Mouse (Mus musculus) retina, adult 2 months (tissue): ENCODE results near the gene Foxc2.

Source experiments
- DNase-seq: peaks from one replicate; pipeline ENCODE4 v3.0.0-alpha.2; 2012; ENCODE audit warnings: low read depth, low spot score

Gene Foxc2

DNA sequence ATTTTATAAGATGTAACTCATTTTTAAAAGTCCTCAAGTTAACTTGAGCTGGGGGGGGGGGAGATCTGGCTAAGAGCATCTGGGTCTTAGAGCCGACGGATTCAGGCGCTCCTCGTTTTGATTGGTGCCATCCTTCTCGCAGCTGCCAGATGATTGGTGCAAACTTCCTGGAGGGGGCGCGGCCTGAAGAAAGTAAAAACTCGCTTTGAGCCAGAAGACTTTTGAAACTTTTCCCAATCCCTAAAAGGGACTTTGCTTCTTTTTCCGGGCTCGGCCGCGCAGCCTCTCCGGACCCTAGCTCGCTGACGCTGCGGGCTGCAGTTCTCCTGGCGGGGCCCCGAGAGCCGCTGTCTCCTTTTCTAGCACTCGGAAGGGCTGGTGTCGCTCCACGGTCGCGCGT is at the start of gene Foxc2:
Gene Foxc2 (plus strand): TSS at position 224 of the 400 bp plus-strand sequence.
- DNase-seq, result no peak

DNA sequence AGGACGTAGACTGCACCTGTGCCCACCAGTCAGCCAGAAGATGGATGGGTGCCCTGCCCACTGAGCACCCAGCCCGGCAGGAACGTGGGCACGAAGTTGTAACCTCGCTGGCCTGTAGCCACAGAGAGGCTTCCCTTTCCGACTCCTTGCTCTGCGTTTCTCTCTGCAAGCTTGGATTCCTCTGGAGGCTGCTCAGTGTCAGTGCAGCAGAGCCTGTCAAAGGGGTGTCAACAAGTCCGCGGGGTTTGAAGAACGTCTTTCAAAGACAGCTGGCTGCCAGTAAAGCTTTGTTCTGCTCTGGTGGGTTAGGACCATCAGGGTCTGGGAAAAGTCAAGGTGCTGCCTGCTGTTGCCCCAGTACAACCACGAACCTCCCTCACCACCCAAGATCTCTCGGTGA is 44.5 kb upstream of the Foxc2 start:
- DNase-seq, result no peak

GRCm38 (mm10) chr8:121072406-121073130 is 43.4 kb upstream of the Foxc2 start:
- DNase-seq, result no peak

DNA sequence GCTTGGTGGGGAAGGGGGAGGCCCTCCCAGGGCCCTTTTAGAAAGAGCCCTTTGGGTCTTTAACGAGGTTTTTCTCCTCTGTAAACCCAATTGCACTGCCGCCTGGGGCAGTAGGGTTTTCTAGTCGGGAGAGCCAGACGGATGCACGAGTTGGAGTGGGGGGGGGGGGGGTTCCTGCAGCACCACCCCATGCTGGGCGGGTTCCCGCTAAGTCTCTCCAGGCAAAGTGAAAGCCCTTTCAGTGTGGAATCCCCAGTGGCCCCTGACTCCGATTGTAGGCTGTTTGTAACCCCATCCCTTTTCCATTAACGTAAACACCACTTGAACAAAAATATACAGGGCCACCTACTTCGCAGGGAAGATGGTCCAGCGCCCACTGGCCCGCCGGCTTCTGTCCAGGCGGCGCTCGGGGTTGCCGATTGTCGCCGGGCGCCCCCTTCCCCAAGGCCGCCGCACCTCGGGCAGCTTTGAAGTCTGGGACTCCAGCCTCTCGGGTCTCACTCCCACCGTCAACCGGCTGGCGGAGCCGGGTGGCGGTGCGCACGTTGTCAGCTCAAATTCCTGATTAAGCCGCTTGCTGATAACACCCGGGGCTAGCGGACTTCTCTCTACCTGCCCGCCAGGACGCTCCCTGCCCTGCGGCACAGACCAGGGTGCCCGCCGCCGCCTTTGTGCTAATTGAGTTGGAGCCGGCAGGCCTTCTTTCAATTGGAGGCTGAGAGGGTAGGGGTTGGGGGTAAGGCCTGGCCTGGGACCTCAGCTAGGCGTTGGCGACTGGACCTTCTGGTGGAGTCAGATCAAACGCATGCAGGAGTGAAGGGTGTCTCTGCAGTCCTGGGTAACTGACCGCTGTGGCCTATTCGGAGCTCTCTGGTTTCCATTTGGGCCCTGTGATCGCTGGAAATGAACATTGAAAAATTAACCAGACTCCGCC is 42.5 kb upstream of the Foxc2 start:
- DNase-seq, result no peak

DNA sequence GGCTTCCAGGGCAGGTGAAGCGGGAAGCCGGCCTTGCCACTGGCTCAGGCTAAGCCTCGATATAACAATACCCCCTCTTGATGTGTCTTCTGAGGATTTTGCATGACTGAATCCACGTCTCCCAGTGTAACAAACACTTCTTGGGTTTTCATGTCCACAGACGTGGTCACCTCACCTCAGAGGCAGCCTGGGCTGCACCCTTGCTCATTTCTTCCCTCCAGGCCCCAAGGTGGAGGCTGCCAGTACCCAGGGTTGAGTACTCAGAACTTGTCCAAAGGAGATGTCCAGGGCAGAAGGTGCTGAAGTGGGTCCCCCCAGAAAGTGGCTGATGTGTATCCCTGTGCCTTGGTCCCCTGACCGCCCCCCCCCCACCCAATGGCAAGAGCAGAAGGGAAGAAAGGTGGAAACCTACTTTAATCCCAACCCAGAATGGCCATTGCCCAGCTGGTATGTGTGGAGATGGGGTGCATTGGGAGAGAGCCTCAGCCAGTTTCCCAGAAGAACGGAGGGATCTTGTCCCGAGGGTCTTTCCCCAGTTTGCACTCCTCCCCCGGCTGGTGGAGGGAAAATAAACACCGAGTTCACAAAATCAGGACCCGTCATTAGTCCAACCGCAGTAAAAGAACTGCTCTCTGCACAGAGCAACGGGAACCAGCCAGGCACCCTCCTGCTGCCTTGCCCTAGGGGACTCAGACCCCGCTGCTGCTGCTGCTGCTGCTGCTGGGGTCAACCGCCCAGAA is 41.7 kb upstream of the Foxc2 start:
- no peak for DNase-seq

DNA sequence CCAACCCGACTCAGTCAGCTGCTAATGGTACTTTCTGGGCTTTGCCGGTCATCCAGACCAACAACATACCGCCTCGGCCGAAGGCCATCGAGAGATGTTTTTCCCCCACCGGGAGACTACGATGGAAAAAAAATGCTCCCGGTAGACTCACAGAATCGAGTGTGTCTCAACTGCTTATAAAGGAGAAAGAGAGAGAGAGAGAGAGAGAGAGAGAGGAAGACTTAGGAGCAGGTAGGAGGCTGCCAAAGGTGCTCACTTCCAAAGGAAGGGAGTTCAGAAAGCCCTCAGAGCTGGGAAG is 41.2 kb upstream of the Foxc2 start:
- DNase-seq, result no peak

GRCm38 (mm10) chr8:121075936-121076335 is 40.0 kb upstream of the Foxc2 start:
- DNase-seq, result no peak

DNA sequence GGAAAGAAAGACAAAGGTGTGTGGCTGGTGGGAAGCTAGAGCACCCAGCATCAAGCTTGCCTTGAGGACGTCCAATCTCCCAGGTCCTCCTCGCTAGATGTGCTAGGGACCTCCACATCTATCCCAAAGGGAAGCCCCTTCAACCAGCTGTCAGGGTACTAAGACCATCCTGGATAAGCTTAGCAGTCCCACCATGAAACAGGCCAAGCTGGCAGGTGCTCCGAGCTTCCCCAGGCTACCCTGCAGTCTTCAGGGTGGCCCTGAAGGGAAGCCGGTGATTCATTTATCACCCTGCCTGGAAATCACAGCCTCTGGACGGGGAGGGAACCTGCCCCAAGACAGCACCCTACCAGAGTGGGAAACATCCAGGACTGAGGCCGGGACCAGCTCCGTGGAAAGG is 39.4 kb upstream of the Foxc2 start:
- no peak for DNase-seq

GRCm38 (mm10) chr8:121078721-121079120 is 37.2 kb upstream of the Foxc2 start:
- DNase-seq, result no peak

DNA sequence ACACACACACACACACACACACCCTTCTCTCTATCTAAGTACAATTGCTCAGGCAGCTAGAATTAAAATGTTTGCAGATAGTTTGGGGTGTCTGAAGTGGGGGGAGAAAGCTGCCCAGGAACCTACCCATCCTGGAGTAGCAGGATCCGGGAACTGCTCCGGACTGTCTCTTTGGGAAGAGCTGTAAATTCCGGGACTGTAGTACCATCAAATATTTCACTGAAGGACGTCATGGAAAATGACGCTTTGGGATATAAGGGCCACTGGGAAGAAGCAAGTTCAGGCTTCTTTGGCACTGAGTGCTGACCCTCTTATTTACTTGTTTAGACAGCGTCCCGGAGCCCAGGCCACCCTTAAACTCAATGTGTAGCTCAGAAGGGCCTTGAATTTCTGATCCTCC is 36.8 kb upstream of the Foxc2 start:
- DNase-seq, result no peak

DNA sequence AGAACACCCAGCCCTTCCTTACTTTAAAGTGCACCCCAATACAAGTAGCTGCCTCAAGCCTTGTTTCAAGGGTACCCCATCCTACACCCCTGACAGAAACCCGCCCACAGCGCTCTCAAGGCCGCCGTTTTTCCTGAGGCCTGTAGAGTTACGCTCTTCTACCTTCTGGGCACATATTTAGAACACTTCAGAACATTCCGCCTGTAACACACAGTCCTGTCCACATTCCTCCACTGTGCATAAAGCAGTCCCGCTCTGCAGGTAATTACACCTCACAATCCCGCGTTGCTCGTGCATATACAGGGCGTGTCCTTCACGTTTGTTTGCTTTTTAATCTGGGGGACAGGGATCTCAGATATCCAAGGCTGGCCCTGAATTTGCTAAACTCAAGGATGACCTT is 36.0 kb upstream of the Foxc2 start:
- DNase-seq, result no peak

GRCm38 (mm10) chr8:121080361-121081090 is 35.4 kb upstream of the Foxc2 start:
- no peak for DNase-seq

DNA sequence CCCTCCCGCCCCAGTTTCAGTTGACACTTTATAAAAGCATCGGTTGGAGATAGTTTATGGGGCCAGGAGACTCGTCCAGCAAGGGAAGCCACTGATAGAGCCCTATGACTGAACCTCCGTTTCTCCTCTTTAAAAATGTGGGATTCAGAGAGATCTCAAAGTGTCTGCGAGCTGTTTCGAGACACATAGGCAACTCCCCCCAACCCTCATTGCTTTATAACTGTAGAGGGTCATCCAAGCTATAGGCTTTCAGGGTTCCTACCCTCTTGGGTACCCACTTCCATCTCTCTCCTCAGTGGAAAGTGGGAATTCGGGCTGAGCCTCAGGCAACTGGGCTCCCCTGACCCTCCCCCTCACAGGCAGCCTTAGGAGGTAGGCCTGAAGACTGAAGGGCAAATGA is 34.6 kb upstream of the Foxc2 start:
- no peak for DNase-seq

GRCm38 (mm10) chr8:121082218-121083092 is 33.5 kb upstream of the Foxc2 start:
- no peak for DNase-seq

DNA sequence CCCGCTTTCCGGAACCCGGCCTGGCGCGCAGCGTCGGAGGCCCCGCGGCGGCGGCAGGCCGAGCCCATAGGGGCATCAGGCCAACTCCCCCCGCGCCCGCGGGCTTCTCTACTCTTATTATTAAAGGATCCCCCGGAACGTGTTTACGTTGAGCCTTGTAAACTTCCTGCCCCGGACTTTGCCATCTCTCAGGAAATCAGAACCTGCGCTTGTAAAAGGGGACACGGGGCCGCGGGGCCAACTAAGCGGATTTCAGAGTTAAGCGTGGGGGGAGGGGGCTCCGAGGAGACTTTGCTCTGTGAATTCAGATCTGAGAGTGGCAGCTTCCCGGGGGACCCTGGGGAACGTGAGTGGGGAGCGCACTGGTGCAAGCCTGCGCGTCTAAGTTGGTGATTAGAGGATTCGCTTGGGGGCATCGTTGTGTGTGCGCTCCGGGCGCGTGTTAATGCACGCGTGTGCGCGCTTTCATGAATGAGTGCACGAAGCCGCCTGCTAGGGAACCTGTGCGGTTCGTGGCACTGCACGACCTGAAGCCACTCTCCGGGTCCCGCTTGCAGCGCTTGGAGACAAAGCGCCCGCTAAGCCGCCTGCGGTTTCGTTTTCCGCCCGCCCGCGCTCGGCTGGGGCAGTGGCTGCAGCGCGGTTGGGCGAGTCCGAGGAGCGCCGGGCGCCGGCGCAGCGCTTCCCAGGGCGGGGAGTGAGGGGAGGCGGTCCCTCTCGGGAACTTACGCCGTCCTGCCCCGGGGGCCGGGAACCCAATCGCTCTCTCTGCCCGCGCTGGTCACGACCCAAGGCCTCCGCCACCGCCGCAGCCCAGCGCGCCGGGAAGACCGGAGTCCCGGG is 32.7 kb upstream of the Foxc2 start:
- DNase-seq, result no peak

DNA sequence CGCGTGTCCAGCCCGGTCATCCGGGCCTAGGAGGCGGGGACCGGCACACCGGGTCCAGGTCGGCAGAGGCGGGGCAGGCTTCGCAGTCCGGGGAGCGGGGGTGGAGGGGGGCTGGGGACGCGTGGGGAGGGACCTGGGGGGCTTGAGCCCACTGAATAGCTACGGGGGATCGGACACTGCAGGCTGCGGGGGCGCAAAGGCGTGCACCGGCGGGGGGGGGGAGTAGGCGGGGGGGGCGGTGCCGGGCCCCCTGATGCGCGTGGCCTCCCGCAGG is 32.1 kb upstream of the Foxc2 start:
- DNase-seq, result no peak

- DNase-seq, result no peak
Measured at GRCm38 (mm10) chr8:121084210-121084951, 31.6 kb upstream of the Foxc2 start, which contains the start of gene Foxf1. TSS of gene Foxf1 (plus strand) at chr8:121084386.

- DNase-seq, result no peak
Measured at GRCm38 (mm10) chr8:121085011-121085410, 31.0 kb upstream of the Foxc2 start.

- no peak for DNase-seq
Measured at GRCm38 (mm10) chr8:121085561-121085960, 30.4 kb upstream of the Foxc2 start.
